Mouse (Mus musculus) heart, adult 9 months (tissue): ENCODE measurements around the gene Trim41.
"Not testable (repeated sequence)": the region's sequence is repeated elsewhere in the genome, so short reads cannot be mapped to it uniquely, and the experiment has no call there.

Experiments
- DNase-seq, 2 experiments: peaks; one replicate each; pipeline ENCODE4 v3.0.0; 2022; ENCODE audit warnings: low spot score in 2 of 2

The Trim41 gene

GRCm38 (mm10) chr11:48791894-48792293 lies 25.3 kb downstream of the Trim41 start:
- DNase-seq = not testable (repeated sequence)

- DNase-seq = no peak
These were observed 26.2 kb downstream of the Trim41 start for GRCm38 (mm10) chr11:48790946-48791345.

GRCm38 (mm10) chr11:48789973-48790823 lies 27.0 kb downstream of the Trim41 start:
- peak; percentile 62 to 84 for DNase-seq

GRCm38 (mm10) chr11:48789215-48789614 lies 27.9 kb downstream of the Trim41 start:
- DNase-seq = no peak

- peak; percentile 65 to 83 for DNase-seq
These were observed 28.7 kb downstream of the Trim41 start for GRCm38 (mm10) chr11:48788311-48789089.

- peak; percentile 53 to 66 for DNase-seq
These were observed 29.5 kb downstream of the Trim41 start for GRCm38 (mm10) chr11:48787455-48788211.

- DNase-seq = no peak
These were observed 34.9 kb downstream of the Trim41 start for GRCm38 (mm10) chr11:48782243-48782642.

- DNase-seq = no peak
These were observed 37.7 kb downstream of the Trim41 start for GRCm38 (mm10) chr11:48779450-48779849.

GRCm38 (mm10) chr11:48777303-48777702 lies 39.9 kb downstream of the Trim41 start:
- DNase-seq = no peak

- DNase-seq = no peak
These were observed 40.5 kb downstream of the Trim41 start for GRCm38 (mm10) chr11:48776664-48777063.

GRCm38 (mm10) chr11:48775483-48775882 lies 41.7 kb downstream of the Trim41 start:
- DNase-seq = peak; percentile 43 to 59

GRCm38 (mm10) chr11:48774443-48775298 lies 42.5 kb downstream of the Trim41 start:
- DNase-seq = peak in 1 of 2 experiments; percentile 39

- DNase-seq = no peak
These were observed 45.5 kb downstream of the Trim41 start for GRCm38 (mm10) chr11:48771691-48772090.

- DNase-seq = no peak
These were observed 49.8 kb downstream of the Trim41 start for GRCm38 (mm10) chr11:48767195-48767876.

- no peak for DNase-seq
These were observed 53.0 kb downstream of the Trim41 start for GRCm38 (mm10) chr11:48764119-48764518.

GRCm38 (mm10) chr11:48759021-48759420 lies 58.1 kb downstream of the Trim41 start:
- no peak for DNase-seq
